Mouse (Mus musculus) forebrain, embryonic 11.5 days (tissue): ENCODE measurements at regions not wholly inside any gene's neighbourhood (a gene's known extent, or its start where the extent isn't known, plus 50 kb on each side); places are given as distances from the start of the nearest gene placed in this dataset.

ENCODE experiments used
- ATAC-seq: fragments of 200-750 bp; cut with Nextera tagmentation; replicated peaks from 2 replicates; pipeline ENCODE4 v1.8.0; 2017; ENCODE audit warnings: moderate TSS enrichment; ENCODE audit not compliant: low FRiP score
- DNase-seq: peaks from one replicate; pipeline ENCODE4 v3.0.0-alpha.2; 2017; ENCODE audit warnings: low spot score
- H3K27ac ChIP-seq: fragments of 300-500 bp; sonication (generic); 2 replicates; pipeline ENCODE4 v1.5.1; 2014; ENCODE audit warnings: low read depth, low read length
- H3K27me3 ChIP-seq: fragments of 300-500 bp; sonication (generic); 2 replicates; pipeline ENCODE4 v1.6.1; 2014; ENCODE audit warnings: mild to moderate bottlenecking, low read length, mixed read lengths; ENCODE audit not compliant: control insufficient read depth, insufficient read depth
- H3K36me3 ChIP-seq: fragments of 300-500 bp; sonication (generic); 2 replicates; pipeline ENCODE4 v1.6.1; 2014; ENCODE audit warnings: mild to moderate bottlenecking, low read length, moderate library complexity, mixed read lengths; ENCODE audit not compliant: control insufficient read depth, insufficient read depth
- H3K4me1 ChIP-seq: fragments of 300-500 bp; sonication (generic); replicated peaks from 2 replicates; pipeline ENCODE4 v1.6.1; 2014; ENCODE audit warnings: low read length, mixed read lengths; ENCODE audit not compliant: control insufficient read depth, insufficient read depth
- H3K4me2 ChIP-seq: fragments of 300-500 bp; sonication (generic); 2 replicates; pipeline ENCODE4 v1.6.1; 2014; ENCODE audit warnings: low read depth, mild to moderate bottlenecking, low read length, moderate library complexity, mixed read lengths; ENCODE audit not compliant: severe bottlenecking
- H3K4me3 ChIP-seq: fragments of 300-500 bp; sonication (generic); 2 replicates; pipeline ENCODE4 v1.5.1; 2014; ENCODE audit warnings: low read depth, low read length
- H3K9ac ChIP-seq: fragments of 300-500 bp; sonication (generic); 2 replicates; pipeline ENCODE4 v1.6.1; 2014; ENCODE audit warnings: low read length
- H3K9me3 ChIP-seq: fragments of 300-500 bp; sonication (generic); 2 replicates; pipeline ENCODE4 v1.6.1; 2016; ENCODE audit warnings: low read length, mixed read lengths; ENCODE audit not compliant: control insufficient read depth
- WGBS: fragments of 180-500 bp; shearing (Covaris S2); extraction: QIAGEN DNeasy Blood & Tissue Kit; methylation state at CpG from one replicate; pipeline ENCODE4 v1.1.7; 2014; 5-methylcytosine and 5-hydroxymethylcytosine counted together

DNA sequence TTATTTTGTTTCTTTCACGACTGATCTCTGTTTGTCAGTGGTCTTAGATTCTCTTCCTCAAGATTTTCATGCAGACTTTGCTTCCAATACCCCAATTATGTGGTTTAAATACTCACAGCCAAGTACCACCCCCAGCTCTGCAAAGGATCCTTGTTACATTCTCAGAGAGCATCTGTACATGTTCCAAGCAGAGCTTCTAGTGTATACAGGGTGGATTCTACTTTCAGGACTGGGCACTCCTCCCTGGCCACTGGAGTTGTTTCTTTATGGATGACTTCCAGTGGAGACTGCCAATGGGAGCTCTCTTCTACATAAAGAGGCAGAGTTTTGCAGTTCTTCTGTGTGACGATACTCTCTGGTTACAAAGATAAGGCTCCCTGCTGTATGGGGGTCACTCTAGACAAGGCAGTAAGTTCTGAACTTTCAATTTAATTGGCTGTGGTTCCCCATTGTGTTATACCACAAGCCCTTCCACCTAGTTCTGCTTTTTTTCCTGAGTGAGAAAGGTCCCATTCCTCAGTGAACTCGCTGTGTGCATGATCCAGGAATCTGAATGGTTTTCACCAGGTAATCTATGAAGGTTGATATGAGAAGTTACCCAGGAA, 240.4 kb upstream of the Kcnj16 start:
- DNase-seq (no peak), ATAC-seq (no peak)
- Histone ChIP-seq H3K9ac (no peak overlapping the region), H3K4me1 (no peaks in the 10 kb centered on the region), H3K9me3 (no peaks in the 10 kb centered on the region), H3K27me3 (no peaks in the 10 kb centered on the region), H3K4me2 (no peak overlapping the region), H3K27ac (no peak overlapping the region), H3K4me3 (no peak overlapping the region), H3K36me3 (no peaks in the 10 kb centered on the region)
- 77% methylated on average over 3 of the region's 3 CpGs for WGBS

DNA sequence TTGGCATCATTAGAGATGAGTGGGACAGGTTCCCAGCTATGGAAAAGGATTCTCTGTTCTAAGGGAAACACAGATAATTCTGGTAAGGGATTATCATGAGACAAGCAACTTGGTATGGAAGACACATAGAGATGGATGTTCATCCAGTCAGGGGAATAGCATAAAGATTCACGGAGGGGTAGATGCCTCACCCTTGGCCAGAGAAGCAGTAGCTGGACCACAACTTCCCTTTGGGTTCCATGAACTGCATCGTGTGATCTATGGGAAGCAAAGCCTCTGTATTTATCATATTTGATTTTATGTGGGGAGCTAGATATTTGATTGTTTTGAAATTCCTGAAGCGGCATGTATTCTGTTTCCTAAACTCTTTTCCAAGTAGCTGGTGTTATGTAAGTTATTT, 236.3 kb upstream of the Kcnj16 start:
- Histone ChIP-seq H3K4me3 (no peak overlapping the region), H3K36me3 (no peaks in the 10 kb centered on the region), H3K27ac (no peak overlapping the region), H3K27me3 (no peaks in the 10 kb centered on the region), H3K4me2 (no peak overlapping the region), H3K9ac (no peak overlapping the region), H3K4me1 (no peaks in the 10 kb centered on the region), H3K9me3 (no peaks in the 10 kb centered on the region)
- 96% methylated on average over 3 of the region's 3 CpGs for WGBS
- ATAC-seq (no peak), DNase-seq (no peak)

GRCm38 (mm10) chr11:110774128-110774527, 193.7 kb upstream of the Kcnj16 start:
- Histone ChIP-seq H3K9ac (no peak overlapping the region), H3K9me3 (no peaks in the 10 kb centered on the region)

DNA sequence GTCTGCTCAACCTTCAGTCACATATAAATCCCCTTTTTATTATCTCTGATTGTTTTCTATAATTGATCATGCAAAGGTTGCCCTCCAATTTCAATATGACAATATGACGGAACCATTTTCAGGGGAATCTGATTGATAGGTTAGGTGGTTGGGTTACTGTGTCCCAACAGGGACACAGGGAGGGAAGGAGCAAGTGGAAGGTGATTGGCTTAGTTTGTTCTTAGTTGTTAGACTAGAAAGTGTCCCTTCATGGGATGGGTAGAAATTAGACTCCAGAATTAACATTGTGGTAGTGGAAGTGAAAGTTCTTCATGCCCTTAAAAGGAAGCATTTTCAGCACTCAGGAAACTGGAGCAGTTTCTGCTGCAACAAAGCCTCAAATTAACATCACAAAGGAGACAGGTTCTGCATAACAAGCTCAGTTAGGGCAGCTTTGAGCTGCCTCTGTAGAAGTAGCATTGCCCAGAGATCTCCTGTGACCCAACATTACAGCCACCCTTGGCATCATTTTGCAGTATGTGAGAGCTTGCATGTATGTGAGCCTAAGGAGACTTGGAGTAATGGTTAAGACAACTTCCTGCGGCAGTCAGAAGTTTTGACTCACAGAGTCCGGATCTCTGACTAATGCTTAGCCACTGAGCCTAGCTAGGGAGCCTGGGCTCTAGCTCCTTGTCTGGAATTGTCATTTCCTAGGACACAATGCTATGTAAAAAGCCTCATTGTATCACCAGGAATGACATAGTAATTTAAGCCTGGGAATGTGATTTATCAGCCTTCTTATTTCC, 186.1 kb upstream of the Kcnj16 start:
- DNase-seq (peak; percentile 48), ATAC-seq (peak; percentile 71; the same call in 1 of the 2 replicates)
- Histone ChIP-seq H3K27me3 (no peaks in the 10 kb centered on the region), H3K4me3 (no peak overlapping the region), H3K36me3 (no peaks in the 10 kb centered on the region), H3K4me1 (peaks cover 3% of the 10 kb centered on the region; the same call in 1 of the 2 replicates), H3K4me2 (no peak overlapping the region), H3K9me3 (no peaks in the 10 kb centered on the region), H3K27ac (no peak overlapping the region), H3K9ac (no peak overlapping the region)
- WGBS = 43% methylated on average over 3 of the region's 3 CpGs

More at GRCm38 (mm10) chr11:110774128-110774527, 193.7 kb upstream of the Kcnj16 start:
- H3K36me3 ChIP-seq = no peaks in the 10 kb centered on the region
- no peak overlapping the region for H3K4me2 ChIP-seq
- ATAC-seq (no peak), DNase-seq (no peak)
- no peak overlapping the region for H3K4me3 ChIP-seq
- no peaks in the 10 kb centered on the region for H3K27me3 ChIP-seq
- no peaks in the 10 kb centered on the region for H3K4me1 ChIP-seq
- H3K27ac ChIP-seq = no peak overlapping the region

- no peak overlapping the region for H3K27ac ChIP-seq
- H3K9ac ChIP-seq = no peak overlapping the region
- no peak overlapping the region for H3K4me3 ChIP-seq
- no peaks in the 10 kb centered on the region for H3K4me1 ChIP-seq
- 81% methylated on average over 4 of the region's 4 CpGs for WGBS
- H3K27me3 ChIP-seq = no peaks in the 10 kb centered on the region
- no peak overlapping the region for H3K4me2 ChIP-seq
- no peak for ATAC-seq
- no peaks in the 10 kb centered on the region for H3K9me3 ChIP-seq
- H3K36me3 ChIP-seq = no peaks in the 10 kb centered on the region
- no peak for DNase-seq
These were observed 178.3 kb upstream of the Kcnj16 start for GRCm38 (mm10) chr11:110789537-110789936.

DNA sequence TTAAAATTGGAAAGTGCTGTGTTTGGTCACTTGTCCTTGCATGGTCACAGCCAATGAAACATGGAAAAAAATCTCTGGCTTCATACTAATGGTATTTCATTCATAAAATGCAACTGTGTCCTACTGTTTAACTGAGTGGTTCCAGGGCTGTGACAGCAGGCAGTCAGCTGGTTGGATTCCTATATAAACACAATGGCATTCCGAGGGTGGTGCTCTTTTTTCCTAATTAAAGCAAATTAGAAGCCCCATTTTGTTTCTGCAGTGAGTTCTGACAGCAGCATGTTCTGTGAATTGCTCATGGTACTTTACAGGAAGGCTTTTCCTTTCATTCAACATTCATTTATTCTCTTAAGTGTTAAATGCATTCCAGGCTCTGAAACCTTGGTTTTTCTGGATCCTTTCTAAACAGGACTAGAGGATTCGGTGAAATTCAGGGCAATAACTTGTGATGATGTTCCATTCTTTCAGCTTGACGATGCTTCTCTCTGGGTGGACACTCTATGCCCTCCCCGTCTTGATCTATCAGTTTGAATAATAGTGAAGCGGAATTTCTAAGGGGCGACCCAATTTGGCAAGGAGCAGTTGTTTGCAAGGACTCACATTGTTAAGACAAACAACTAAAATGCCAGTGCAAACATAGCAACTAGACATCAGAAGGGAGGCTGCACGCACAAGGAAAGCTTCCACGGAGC, 167.8 kb upstream of the Kcnj16 start:
- no peak for DNase-seq
- WGBS = 54% methylated on average over 8 of the region's 8 CpGs

GRCm38 (mm10) chr11:110802013-110802412, 165.8 kb upstream of the Kcnj16 start:
- no peaks in the 10 kb centered on the region for H3K27me3 ChIP-seq
- ATAC-seq = no peak
- H3K36me3 ChIP-seq = no peaks in the 10 kb centered on the region
- H3K4me2 ChIP-seq = no peak overlapping the region
- H3K4me1 ChIP-seq = peaks cover 3% of the 10 kb centered on the region; the same call in 1 of the 2 replicates
- H3K9me3 ChIP-seq = no peaks in the 10 kb centered on the region
- H3K9ac ChIP-seq = no peak overlapping the region
- no peak overlapping the region for H3K27ac ChIP-seq
- WGBS = 95% methylated on average over 7 of the region's 7 CpGs
- no peak for DNase-seq
- no peak overlapping the region for H3K4me3 ChIP-seq

More for the DNA sequence above, 167.8 kb upstream of the Kcnj16 start:
- no peak overlapping the region for H3K27ac ChIP-seq
- no peak overlapping the region for H3K4me2 ChIP-seq
- H3K4me3 ChIP-seq = no peak overlapping the region
- no peak for ATAC-seq
- H3K9me3 ChIP-seq = no peaks in the 10 kb centered on the region
- H3K9ac ChIP-seq = no peak overlapping the region
- H3K27me3 ChIP-seq = no peaks in the 10 kb centered on the region
- peaks cover 3% of the 10 kb centered on the region; the same call in 1 of the 2 replicates for H3K4me1 ChIP-seq
- H3K36me3 ChIP-seq = no peaks in the 10 kb centered on the region

- Histone ChIP-seq H3K9me3 (no peaks in the 10 kb centered on the region), H3K4me1 (peaks cover 3% of the 10 kb centered on the region; the same call in 1 of the 2 replicates), H3K9ac (no peak overlapping the region), H3K27me3 (no peaks in the 10 kb centered on the region), H3K36me3 (no peaks in the 10 kb centered on the region), H3K4me3 (no peak overlapping the region), H3K27ac (no peak overlapping the region), H3K4me2 (no peak overlapping the region)
- 93% methylated on average over 1 of the region's 1 CpGs for WGBS
- ATAC-seq = no peak
- DNase-seq = no peak
These were observed 163.8 kb upstream of the Kcnj16 start for GRCm38 (mm10) chr11:110804079-110804478.
